Mouse (Mus musculus) lung, adult 2 months (tissue): ENCODE data around the gene Jazf1. TPM values are rescaled to one million over a fixed set of nuclear protein-coding genes. Genes with fewer than 3 reads are reported as not detected.

Source experiments
- DNase-seq: peaks from one replicate; pipeline ENCODE4 v3.0.0; 2022
- H3K4me1 ChIP-seq: fragments of 200-500 bp; 2 replicates; pipeline ENCODE4 v1.6.1; 2011; ENCODE audit warnings: low read length; ENCODE audit not compliant: control insufficient read depth, insufficient read depth
- H3K4me3 ChIP-seq: fragments of 200-500 bp; replicated peaks from 2 replicates; pipeline ENCODE3; 2011; ENCODE audit warnings: low read depth, mild to moderate bottlenecking, control low read depth, low read length; ENCODE audit errors: extremely low read depth
- CTCF ChIP-seq: fragments of 200-500 bp; IDR thresholded peaks from 2 replicates; pipeline ENCODE4 v1.5.1; 2011; ENCODE audit warnings: mild to moderate bottlenecking, low read length, control low read depth; ENCODE audit not compliant: insufficient read depth
- POLR2A ChIP-seq: fragments of 200-500 bp; IDR thresholded peaks from 2 replicates; pipeline ENCODE4 v1.6.1; 2011; ENCODE audit warnings: low read depth, mild to moderate bottlenecking, control low read depth, low read length, borderline replicate concordance; ENCODE audit errors: extremely low read depth
- WGBS: fragments of 180-500 bp; shearing (Covaris S2); methylation state at CpG from one replicate; pipeline ENCODE4 v1.1.7; 2018; 5-methylcytosine and 5-hydroxymethylcytosine counted together
- polyA plus RNA-seq: library from polyadenylated mRNA; depleted of rRNA; stranded (reverse); fragments of >200 nt; gene quantifications from 2 replicates; pipeline ENCODE4 v1.2.3, GENCODE M21; 2012

Gene Jazf1
- polyA plus RNA-seq, 1 experiment: 1.3 TPM

DNA sequence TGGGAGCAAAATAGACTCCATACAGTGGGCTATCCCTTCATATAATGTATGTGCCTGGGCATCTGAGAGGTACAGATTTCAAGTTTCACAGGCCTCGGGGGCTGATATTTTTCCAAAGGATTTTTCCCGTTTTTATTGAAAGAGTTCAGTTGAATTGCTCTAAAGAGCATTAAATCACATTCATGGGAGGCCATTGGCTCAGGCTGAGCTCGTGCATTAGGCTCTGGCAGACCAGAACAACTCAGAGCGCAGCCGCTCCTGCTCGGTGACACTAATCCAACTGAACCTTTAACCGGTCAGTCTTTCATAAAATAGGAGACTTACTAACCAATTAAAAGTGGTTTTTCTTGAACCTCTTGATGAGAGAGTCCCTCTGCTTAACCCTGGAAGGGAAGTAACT lies 245.4 kb downstream of the Jazf1 start:
- DNase-seq: no peak
- TF ChIP-seq CTCF: no peak
- 91% methylated on average over 7 of the region's 7 CpGs for WGBS
- Histone ChIP-seq H3K4me1 (no peaks in the 10 kb centered on the region), H3K4me3 (no peak overlapping the region)

DNA sequence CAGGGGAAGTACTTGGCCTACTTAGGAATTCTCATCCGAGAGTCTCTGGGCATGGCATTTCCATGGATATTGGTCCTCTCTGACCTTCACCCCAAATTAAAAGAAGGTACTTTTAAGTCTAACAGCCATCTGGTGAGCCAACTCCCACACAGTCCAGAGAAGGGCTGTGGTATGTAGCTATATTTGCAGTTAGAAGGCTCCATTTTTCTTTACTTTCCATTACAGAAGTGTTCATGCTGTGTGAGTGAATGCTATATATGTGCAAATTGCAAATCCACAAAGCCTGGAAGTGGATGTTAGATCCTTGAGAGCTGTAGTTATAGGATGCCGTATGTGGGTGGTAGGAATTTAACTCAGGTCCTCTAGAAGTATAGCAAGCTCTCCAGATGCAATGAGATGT lies 245.8 kb downstream of the Jazf1 start:
- no peak for DNase-seq
- 88% methylated on average over 2 of the region's 2 CpGs for WGBS
- no peaks in the 10 kb centered on the region for H3K4me1 ChIP-seq
- TF ChIP-seq CTCF (no peak), POLR2A (no peak)
- H3K4me3 ChIP-seq: no peak overlapping the region

DNA sequence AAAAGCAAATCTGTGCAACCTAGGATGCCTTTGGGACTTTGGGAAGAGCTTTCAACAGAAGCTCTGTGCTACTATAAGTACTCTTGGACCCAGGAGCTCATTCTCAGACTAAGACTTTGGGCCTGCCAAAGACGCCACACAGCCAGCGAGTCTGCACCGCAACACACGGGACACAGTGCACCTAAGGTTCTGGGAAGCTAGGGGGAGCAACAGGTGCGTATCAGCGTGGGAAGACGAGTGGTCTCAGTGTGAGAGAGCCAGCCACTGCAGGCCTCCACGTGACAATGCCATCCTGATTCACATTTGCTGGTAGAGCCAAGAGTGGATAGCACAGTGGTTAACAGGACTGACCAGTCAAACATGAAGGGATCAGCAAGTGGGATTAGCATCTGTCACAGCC lies 249.1 kb downstream of the Jazf1 start:
- no peaks in the 10 kb centered on the region for H3K4me1 ChIP-seq
- TF ChIP-seq CTCF: no peak
- no peak for TF ChIP-seq POLR2A
- no peak for DNase-seq
- H3K4me3 ChIP-seq: no peak overlapping the region
- 79% methylated on average over 8 of the region's 8 CpGs for WGBS

DNA sequence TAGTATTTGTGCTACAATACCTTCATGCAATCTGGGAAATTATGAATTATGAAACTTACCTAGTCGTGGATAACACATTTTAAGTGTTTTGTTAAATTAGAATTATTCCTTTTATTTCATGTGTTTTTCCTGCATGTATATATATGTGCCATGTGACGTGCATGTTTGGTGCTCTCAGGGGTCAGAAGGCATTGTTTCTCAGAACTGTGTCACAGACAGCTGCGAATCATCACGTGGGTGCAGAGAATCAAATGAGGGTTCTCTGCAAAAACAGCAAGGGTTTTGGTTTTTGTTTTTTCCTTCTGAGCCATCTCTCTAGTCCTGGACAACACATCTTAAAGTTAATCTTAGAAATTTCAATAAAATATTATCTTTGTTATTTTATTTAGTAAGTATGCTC lies 250.4 kb downstream of the Jazf1 start:
- DNase-seq: no peak
- Histone ChIP-seq H3K4me1 (no peaks in the 10 kb centered on the region), H3K4me3 (no peak overlapping the region)
- TF ChIP-seq CTCF (no peak), POLR2A (no peak)
- WGBS: 89% methylated on average over 4 of the region's 4 CpGs

DNA sequence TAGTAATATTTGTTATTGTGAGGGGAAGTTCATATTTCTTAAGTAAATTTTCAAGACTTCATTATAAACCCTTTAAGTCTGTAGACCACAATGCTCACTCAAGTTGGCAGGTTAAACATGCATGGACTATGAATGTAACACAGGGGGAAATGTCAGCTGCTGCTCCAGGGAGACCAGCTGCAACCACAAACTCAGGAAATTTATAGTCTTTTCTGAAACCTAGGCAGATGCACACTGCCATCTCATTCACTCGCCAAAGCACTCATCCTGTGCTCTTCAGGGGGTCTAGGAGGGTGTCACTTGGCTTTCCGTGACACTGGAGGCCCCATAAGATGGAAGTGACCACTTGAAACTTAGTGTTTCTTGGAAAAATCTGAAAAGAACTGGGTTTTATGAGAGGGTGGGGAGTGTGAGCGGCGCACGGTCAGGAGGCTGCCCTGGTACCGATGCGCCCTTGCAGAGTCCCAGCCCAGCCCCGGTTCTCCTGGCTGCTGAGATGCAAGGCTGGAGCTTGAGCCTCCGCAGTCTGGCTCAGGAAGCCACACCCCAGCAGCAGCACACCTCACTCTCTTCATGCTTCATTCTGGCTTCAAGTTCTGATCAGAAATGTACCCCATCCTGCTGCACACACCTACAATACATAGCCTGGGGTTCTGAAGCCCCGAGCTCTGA lies 251.1 kb downstream of the Jazf1 start:
- DNase-seq: no peak
- H3K4me1 ChIP-seq: no peaks in the 10 kb centered on the region
- TF ChIP-seq POLR2A (no peak), CTCF (no peak)
- 77% methylated on average over 10 of the region's 10 CpGs for WGBS
- H3K4me3 ChIP-seq: no peak overlapping the region

DNA sequence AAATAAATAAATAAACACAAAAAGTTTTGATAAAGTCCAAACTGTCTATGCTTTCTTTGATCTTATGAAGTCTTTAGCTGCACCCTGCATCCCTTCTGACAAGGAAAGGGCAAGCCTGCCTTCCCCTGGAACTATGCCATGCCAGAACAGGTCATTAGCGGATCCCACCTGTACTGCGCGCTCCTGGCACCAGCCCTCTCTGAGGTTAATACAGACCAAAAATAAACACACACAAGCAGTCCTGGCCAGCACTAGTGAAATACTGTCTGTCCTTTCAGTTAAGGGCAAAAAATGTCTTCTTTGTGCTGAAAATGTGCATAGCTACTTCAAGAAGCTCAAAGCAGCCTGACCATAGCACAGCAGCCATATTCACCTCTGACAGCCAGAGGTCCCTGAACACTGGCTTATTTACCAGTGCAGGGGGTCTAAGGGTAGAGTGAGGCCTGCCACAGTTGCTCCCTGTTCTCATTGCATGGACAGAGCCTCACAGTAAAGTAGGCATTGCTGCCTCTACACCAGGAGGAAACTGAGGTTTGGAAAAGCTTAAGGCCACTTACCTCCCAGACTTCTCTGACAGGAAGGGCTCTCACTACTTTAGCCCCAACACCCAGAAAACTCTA lies 263.1 kb downstream of the Jazf1 start:
- Histone ChIP-seq H3K4me1 (no peaks in the 10 kb centered on the region), H3K4me3 (no peak overlapping the region)
- 80% methylated on average over 3 of the region's 3 CpGs for WGBS
- TF ChIP-seq POLR2A: no peak
- no peak for TF ChIP-seq CTCF
- DNase-seq: no peak

DNA sequence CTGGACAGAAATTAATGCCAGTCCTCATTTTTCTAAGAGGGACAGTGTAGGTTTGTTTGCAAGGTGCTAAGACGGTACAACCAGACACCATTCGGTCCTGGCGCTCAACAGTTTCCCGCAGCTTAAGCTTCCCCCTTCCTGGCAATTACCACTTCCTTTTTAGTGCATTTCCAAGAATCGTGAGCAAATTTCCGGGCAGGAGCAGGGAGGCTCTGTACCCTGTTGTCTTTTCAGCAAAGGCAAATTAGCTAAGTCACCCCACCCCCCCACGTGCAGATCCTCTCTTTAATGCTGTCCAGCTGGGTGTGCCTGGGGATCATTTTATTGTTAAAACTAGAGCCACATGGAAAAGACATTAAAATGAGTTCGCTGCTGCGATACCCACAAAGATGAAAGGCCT lies 266.2 kb downstream of the Jazf1 start:
- H3K4me1 ChIP-seq: no peaks in the 10 kb centered on the region
- peak; percentile 21 for DNase-seq
- WGBS: 30% methylated on average over 9 of the region's 9 CpGs
- TF ChIP-seq POLR2A (peak; percentile 47; the same call in 1 of the 2 replicates), CTCF (no peak)
- no peak overlapping the region for H3K4me3 ChIP-seq

DNA sequence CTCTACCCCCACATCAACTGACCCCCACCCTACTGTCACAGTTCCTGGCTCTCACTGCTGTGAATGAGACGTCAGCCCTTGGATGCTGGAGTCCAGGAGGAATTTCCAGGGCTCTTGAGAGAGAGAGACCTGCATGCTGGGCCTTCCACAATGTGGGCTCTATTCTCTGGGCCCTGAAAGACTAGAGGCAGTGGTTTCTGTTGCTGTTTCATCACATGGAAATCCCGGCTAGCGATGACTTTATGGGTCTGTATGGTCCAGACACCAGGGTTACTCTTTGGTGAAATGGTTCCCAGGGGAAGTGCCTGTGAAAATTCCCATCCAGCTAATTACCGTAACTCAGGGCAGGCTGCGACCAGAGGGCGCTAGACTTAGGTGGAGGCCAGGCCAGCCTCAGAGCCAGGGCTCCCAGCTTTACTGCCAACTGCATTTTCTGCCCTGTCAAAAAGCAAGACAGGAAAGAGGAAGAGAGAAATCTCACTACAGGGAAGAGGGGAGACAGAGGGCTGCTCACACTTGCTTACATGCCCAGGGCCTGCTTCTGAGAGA lies 271.1 kb downstream of the Jazf1 start:
- TF ChIP-seq POLR2A (no peak), CTCF (peak; percentile 25; the same call in 1 of the 2 replicates)
- DNase-seq: no peak
- WGBS: 59% methylated on average over 6 of the region's 6 CpGs
- Histone ChIP-seq H3K4me1 (peaks cover 12% of the 10 kb centered on the region), H3K4me3 (no peak overlapping the region)

DNA sequence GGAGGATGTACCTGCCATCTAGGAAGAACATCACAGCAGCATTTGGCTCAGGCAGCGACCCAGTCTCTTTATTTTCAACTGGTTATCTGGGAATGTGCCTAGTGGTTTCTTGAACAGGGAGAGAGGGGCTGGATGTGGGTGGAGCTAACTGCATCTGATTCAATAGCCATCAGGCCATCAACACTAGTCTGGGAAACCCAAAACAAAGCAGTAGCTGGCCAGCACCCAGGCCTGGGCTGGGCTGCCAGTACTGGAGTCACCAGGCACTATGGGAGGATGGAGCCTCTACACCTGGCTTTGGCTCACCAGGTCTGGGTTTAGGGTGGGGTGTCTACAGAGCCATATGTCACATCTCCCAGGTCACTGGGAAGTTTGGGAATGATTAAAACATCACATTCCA lies 271.7 kb downstream of the Jazf1 start:
- WGBS: 73% methylated on average over 1 of the region's 1 CpGs
- TF ChIP-seq POLR2A (no peak), CTCF (no peak)
- H3K4me1 ChIP-seq: peaks cover 12% of the 10 kb centered on the region
- no peak overlapping the region for H3K4me3 ChIP-seq
- DNase-seq: no peak

DNA sequence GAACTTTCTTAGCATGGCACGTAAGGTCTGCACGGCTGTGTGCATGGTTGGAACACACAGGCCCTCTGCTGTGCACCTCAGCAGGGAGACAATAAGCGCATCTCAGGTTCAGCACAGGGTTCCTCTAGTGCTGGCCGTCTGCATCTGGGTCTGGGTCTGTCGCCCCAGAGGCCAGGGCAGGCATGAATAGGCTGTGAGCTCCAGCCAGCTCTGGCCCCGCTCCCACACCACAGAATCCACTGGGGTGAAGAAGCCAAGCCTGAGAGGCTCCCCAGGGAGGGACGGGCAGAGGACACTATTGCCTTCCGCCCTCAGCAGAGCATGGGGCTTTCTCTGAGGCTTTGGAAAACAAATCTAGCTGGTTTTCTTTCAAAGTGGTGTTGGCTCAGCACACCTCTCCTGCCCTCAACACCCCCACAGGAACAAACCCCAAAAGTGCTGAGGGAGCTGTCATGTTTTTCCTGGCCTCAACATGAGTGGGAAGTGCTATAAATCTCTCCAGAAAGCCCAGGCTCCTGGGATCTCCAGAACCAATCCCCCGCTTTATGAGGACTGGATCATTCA lies 272.3 kb downstream of the Jazf1 start:
- DNase-seq: no peak
- WGBS: 62% methylated on average over 9 of the region's 9 CpGs
- TF ChIP-seq POLR2A (no peak), CTCF (no peak)
- Histone ChIP-seq H3K4me1 (peaks cover 12% of the 10 kb centered on the region), H3K4me3 (no peak overlapping the region)
